Mouse (Mus musculus): ENCODE measurements around the gene Shisa2.
"Not testable (repeated sequence)": the region's sequence is repeated elsewhere in the genome, so short reads cannot be mapped to it uniquely, and the experiment has no call there.

Shisa2 gene

DNA sequence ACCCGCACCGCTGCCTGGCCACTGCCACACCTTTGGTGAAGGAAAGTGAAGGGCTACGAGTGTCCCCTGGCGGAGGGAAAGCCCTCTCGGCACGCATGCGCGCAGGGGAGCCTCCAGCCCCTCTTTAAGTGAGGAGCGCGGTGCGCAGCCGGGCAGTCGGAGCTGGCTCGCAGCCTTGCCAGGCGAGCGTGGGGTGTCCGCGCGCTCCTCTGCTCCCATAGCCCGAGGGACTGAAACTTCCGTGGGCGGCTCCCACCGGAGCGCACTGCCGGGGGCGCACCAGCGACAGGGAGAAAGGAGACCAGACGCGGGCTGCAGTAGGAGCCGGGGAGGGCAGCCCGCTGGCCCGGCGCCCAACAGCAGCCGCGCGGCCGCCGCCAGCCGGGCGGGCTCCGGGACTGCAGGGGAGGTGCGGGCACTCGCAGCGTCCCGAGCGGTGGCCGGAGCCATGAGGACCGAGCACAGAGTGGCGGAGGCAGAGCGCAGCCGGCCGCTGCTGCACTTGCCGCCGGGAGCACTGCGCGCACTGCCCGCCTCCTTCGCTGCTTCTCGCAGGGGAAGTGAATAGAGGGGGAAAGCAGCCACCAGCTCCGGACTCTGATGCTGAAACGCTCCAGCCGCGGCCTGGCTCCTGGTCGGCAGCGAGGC, at the start of gene Shisa2:
Gene Shisa2, plus strand, starts transcription at position 151 of the 648 bp plus-strand sequence.
- peak; percentile 74 for DNase-seq

DNA sequence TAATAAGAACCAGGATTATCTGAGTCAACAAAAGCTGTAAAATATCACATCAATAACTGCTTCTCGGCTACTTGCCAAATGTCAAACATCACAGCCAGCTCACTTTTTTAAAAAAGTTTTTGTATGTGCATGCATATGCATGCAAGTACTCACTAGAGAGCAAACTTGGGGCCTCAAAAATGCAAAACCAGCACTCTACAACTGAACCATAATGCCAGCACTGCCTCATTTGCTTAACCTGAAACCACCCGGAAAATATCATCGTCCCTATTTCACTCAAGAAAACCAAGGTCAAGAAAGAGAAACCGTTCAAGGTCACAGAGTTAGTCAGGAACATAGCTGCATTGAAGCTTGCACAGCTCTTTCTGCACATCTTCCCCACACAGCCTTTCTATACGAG, 48.7 kb upstream of the Shisa2 start:
- no peak for DNase-seq

- no peak for DNase-seq
These were observed 34.5 kb upstream of the Shisa2 start for GRCm38 (mm10) chr14:59590614-59591013.

DNA sequence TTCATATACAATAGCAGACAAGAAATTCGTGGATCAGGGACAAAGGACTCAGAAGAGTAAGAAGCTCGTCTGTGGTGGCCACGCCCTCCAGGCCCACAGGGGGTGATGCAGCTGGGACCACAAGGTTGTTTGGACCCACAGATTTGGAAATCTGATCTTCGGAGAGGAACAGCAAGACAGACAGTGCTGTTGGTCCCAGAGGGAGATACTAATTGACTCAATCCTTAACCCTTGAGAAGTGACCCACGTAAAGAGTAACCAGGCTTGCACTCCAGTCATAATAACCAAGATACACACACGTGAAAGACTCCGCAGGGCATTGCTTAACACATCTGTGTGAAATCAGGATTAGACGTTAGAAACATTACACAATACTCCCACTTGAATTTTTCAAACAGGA, 33.2 kb upstream of the Shisa2 start:
- no peak for DNase-seq

- no peak for DNase-seq
These were observed 32.5 kb upstream of the Shisa2 start for GRCm38 (mm10) chr14:59592593-59592992.

DNA sequence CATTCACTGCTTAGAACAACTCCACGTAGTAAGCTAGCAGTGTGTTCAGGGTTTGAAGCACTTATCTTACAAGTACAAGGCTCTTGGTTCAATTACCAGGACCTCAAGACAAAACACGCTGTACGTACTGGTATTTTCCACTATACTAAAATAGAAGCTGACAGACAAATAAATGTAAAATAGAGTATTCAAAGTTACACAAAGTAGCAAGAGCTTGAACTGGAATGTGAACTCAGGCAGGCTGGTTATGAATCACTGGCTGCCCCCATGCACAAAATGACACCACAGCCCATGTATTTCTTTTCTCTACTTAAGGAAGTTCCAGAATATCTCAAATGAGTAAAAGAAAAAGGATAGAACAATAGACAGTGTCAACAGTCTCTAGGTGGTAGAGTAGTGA, 30.1 kb upstream of the Shisa2 start:
- DNase-seq, result no peak

- peak; percentile 95 for DNase-seq
These were observed 27.5 kb upstream of the Shisa2 start, which contains the start of gene Cdadc1 for GRCm38 (mm10) chr14:59597398-59598259. Cdadc1 (minus strand) TSS chr14:59597959.

DNA sequence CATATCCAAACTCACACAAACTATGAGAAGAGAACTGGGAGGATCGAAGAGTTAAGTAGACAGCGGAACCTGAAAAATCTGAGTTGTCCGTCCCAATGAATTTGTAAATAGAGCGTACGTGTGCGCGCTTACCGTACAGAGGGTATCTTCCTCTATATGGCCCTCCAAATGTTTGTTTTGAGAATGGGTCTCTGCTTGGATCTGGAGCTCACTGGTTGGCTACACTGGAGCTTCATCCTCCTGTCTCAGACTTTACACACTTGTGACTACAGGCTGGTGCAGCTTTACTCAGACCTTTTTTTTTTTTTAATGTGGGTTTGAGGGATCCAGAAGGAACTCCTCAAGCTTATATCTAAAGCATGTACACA, 26.9 kb upstream of the Shisa2 start:
- no peak for DNase-seq

- DNase-seq, result no peak
These were observed 21.0 kb upstream of the Shisa2 start for GRCm38 (mm10) chr14:59604002-59604645.

GRCm38 (mm10) chr14:59605671-59606353, 19.3 kb upstream of the Shisa2 start:
- DNase-seq, result no peak

DNA sequence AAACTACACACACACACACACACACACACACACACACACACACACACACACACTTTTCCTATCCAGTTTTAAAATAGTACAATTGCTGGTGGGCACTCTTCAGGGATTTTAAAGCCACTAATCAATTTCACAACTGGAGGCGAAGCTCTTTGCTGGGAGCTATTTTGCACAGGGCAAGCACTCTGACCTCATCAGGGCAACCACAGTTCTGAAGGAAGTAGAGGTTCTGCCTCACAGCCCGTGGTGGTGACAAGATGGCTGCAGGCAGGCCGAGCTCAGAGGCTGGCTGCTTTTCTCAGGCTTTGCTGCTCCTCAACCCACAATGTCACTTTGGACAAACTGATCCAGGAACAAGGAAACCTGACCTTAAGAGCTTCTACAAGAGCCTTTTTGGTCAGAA, 18.1 kb upstream of the Shisa2 start:
- DNase-seq, result no peak

DNA sequence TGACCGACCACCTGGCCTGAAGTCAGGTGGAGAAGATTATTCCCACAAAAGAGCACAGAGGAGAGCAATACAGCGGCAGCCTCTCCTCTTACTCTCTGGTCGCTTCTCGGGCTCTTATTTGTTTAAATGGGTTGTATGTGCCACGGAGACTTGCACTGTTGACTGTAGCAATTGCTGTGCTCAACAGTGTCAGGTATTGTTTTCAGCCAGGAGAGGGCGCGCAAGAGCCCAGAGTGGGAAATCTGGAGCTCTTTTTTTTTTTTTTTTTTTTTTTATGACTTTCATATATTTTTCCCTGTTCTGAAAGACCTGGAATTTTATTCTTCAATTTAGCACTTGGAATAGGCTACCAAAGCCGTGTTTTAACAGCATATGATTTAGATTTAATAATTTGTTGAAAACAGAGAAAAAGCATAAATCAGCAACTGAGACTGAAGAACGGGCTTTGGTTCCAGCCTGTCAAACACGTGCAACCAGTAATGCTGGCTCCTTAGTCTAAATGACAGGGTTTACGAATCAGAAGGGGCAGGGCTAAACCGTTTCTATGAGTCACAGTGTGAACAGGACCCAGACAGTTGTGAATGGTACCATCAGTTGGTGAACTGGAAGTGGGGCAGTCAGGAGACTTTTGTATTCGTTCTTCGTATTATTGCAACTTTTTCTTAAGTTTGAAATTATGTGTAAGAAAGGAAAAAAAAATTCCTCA, 12.0 kb upstream of the Shisa2 start:
- no peak for DNase-seq

DNA sequence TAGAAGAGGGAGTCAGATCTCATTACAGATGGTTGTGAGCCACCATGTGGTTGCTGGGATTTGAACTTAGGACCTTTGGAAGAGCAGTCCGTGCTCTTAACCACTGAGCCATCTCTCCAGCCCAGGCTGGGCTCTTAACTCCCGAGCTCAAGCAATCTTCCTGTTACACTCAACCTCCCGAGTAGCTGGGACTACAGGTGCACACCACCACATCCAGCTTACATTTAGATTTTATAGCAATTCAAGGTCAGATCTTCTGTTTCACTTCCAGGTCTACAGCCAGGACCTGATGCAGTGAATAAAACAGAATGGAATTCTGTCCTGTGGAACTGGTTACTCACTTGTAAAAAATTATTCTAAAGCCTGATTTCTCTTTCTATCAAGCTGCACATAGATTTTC, 11.0 kb upstream of the Shisa2 start:
- not testable (repeated sequence) for DNase-seq

DNA sequence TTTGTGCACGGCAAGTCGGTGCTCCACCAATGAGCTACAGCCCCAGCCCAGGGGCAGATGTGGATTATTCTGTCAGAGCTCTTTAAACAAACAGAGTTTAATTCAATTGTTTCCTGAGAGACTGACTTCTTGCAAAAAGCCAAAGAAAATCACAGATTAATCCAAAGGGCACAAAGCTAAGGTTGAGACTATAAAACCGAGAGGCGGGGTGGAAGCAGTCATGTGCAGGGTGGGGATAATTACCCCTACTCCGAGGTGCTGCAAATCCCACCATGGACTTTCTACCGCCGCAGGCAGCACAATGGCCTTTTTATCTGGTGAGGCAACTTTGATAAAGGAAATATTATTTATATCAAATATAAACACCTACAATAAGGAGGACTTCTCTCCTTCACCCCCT, 8.3 kb upstream of the Shisa2 start:
- no peak for DNase-seq

DNA sequence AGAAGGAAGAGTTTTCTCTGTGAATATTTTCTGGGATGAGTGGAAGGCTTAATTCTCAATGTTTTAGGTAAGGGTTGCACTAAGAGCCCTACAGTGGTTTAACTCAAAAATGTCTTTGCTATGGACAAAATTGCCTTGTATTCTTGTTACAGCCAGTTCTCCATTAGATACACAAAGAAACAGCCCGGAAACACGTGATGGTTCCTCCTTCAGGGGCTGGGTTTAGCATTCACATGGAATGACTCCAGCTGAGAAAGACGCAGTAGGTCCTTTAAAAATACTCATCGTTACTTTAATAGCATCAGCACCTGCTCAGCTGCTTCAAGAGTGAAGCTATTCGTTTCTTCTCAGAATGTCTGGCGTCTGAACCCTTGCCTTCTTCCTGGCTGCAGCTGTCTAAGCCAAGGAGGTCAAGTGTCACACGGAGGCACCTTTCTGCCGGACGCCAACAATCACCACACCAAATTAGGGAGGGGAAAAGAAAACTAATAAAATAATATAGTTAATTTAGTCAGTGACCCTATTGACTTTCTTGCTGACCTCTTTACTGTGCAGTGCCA, 702 bp upstream of the Shisa2 start:
- no peak for DNase-seq

DNA sequence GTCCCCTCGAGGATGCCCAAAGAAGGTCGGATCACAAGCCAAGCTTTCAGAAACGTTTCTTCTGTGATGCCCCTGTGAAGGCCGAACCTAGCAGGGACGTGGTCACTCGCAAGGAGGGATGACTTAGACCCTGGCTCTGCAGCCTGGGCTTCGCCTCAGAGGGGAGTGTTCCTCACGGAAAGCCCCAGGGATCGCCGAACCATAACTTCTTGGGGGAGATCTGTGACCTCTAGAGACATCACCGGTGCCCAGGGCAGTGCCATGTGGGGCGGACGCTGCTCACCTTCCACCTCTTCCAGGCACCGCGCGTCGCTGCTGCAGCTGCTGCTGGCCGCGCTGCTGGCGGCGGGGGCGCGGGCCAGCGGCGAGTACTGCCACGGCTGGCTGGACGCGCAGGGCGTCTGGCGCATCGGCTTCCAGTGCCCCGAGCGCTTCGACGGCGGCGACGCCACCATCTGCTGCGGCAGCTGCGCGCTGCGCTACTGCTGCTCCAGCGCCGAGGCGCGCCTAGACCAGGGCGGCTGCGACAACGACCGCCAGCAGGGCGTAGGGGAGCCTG, 777 bp downstream of the Shisa2 start:
- DNase-seq, result peak; percentile 40

- no peak for DNase-seq
These were observed 1.6 kb downstream of the Shisa2 start for GRCm38 (mm10) chr14:59626711-59627110.

DNA sequence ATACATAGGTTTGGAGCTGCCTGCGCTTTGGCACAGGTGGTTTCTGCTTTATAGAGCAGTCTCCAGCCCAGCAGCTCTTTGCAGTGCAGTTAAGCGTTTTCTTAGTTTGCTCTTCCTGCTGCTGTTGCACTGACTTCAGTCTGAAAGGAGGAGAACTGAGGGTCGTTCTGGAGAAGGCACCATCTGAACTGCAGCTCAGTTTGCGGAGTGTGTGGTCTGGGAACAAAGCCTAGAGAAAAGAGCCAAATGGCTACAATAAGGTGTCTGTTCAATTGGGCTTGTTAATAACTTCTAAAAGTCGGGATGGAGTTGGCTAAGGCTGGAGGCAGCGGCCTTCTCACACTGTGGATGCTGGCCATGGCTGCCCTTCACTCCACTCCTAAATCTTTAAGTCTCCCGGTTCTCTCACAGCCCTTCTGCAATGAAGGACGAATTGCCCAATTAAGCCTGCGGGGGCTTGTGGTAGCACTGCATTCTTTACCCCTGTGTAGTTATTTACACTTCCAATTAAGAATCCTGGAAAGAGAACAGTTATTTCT, 2.1 kb downstream of the Shisa2 start:
- no peak for DNase-seq

DNA sequence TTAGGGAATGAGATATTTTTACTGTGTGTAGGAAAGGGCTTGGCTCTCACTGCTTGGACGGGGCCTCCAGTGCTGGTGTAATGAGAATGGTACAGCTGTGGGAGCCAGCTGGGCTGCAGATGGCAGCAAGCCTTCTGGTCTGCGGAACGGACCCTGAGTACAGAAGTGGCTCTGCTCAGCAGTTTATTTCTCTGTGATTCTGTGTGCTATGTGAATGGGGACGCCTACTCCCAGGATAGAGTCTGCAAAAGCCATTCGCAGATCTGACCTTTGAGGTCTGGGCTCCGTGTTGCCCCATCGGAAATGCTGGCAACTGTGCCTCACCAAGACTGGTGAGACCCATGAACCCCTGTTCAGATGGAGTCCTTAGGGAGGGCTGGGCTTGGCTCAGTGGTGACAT, 2.7 kb downstream of the Shisa2 start:
- DNase-seq, result no peak

- no peak for DNase-seq
These were observed 4.2 kb downstream of the Shisa2 start for GRCm38 (mm10) chr14:59629308-59629707.

- no peak for DNase-seq
These were observed 5.0 kb downstream of the Shisa2 start for GRCm38 (mm10) chr14:59630096-59630495.

DNA sequence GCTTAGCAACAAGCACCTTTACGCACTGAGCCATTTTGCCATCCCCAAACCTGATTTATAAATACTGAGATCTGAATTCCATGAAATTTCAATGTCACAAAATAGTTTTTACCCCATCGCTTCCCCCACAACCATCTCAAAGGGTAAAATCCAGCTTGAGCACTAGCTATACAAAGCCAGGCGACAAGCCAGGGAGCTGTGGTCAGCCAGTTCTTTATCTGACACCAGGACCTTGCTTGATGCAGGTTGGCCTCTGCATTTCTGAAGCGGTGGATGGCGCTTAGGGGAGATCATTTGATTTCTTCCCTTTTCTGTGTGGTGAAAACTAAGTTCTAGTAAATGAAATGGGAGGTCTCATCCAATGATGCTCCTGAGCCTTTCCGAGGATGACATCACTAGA, 7.0 kb downstream of the Shisa2 start:
- no peak for DNase-seq

All from right cerebral cortex, postnatal 25 days (tissue).